Mouse (Mus musculus) spleen, postnatal 14 days (tissue): ENCODE measurements around the gene Mpst.

Source experiments
- DNase-seq, 2 experiments: peaks; one replicate each; pipeline ENCODE4 v3.0.0; 2021 to 2022; ENCODE audit warnings: low spot score in 2 of 2

The Mpst gene

GRCm38 (mm10) chr15:78406293-78406934 lies at the start of gene Mpst:
Mpst (plus strand) TSS chr15:78406416.
- DNase-seq = peak; percentile 81 to 87

DNA sequence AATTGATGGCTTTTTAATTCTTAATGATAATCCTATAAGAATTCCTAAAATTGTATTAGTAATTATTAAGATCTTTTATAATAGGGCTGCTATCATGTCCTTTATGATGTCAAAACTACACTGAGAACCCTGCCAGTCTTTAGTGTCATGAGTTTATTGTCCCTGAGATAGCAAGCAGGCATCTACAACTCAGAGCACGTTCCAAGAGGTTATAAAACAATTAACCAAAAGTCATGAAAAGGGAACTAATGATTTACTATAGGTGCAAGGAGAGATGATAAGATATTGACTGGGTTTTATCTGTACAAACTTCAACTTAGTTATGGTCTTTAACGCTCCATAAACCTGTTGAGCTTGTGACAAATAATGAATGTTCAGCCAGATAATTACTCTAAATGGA lies 40.3 kb upstream of the Mpst start:
- no peak for DNase-seq

DNA sequence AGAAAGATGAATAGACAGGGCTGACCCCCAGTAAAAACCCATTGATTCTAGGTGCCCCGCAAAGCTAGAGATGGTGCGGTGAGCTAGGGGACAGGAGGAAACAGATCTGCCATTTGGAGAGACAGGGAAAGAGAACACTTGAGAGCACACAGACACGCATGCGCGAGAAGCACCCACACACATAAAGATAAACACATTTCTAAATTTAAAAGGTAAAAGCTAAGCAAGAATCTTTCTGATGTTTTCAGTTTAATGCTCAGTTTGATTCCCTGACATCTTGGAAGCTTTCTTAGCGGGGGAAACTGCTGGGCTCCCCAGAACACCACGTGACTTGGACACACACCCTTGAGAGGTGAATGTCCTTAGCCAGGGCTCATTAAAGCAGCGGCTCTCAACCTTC lies 39.3 kb upstream of the Mpst start:
- DNase-seq = no peak

DNA sequence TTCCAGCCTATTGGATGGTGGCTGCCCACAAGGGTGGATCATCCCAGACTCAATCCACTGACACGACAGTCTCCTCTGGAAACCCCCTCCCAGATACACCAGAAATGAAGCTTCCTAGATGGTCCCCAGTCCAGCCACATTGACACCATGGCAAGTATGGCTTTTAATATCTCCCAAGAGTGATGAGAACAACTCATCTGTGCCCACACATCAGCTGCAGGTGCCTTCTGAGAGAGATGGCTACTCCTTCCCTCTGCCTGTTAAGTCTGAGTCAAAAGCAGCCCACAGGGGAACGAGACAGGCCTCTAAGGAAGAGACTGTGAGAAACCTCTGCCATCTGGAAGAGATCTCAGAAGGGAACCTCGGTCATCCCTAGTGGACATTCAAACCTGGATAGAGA lies 38.4 kb upstream of the Mpst start:
- DNase-seq = no peak

DNA sequence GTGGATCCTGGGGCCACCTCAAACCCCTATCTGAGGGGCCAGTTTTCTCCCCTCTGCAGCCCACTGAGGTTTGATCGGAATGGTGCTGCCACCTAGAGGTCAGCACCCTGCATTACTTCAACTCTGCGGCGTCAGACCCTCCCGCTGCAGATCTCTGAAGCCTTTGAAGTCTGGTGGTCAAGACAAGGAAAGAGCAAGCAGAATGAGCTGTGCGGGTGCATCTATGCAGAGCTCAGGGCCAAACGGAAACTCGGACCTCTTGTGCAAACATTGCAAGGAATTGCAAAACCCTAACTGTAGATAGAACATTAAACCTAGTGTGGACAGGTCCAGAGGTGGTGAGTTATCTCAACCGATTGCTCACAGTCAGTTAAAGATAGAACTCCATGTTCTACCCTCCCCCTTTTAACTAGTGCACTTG lies 37.3 kb upstream of the Mpst start:
- peak; percentile 15 to 43 for DNase-seq

DNA sequence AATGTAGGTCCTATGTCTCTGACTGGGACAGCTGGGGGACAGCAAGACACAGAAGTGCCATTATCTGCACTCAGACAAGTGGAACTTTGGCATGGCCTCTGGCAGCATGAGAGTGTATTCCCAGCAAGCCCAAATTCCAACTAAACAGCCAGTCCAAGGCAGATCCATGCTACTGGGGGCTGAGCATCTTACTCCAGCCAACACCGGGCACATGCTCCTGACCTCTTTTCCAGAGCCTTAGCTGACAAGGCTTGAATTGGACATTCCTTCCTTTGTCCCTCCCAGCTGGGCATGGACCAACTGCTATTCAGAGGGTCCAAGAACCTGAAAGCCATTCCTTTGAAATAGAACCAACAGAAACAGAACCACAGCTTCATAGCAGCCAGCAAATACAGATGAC lies 36.6 kb upstream of the Mpst start:
- no peak for DNase-seq

DNA sequence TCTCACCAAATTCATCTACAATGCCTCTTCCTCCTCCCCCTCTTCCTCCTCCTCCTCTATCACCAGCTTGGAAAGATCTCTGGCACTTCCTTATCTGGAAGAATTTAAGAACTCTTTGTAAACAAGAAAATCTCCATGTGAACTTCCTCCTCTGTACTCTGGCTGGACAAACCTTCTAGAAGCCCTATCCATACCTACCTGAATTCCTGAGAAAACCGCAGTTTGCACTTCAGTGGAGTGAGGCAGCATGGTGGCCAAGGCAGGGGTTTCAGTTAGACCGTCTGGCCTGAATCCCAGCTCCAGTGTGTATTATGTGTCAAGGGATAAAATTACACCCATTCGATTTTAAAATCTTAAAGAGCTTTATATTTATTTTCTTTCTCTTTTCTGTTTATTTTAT lies 33.4 kb upstream of the Mpst start:
- DNase-seq = no peak

- DNase-seq = no peak
Measured at GRCm38 (mm10) chr15:78374204-78374603, 32.0 kb upstream of the Mpst start.

DNA sequence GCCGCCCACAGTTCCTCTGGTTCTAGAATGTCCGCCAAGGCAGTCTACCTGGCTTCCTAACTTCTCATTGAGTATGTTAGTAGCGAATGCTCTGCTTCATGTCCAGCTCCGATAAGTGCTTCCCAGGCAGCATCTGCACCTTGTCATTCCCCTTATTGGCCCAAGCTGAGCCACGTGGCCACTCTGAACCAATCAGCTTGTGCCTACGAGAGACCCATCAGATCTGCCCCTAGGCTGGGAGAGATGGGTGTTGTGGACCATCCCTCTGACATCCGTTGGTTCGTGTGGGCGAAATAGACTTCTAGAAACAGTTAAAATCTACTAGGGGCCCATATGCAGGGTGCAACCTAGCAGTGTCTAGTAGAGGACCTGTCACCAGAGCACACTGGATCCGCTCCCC lies 28.4 kb upstream of the Mpst start:
- DNase-seq = no peak

GRCm38 (mm10) chr15:78378556-78378955 lies 27.7 kb upstream of the Mpst start:
- no peak for DNase-seq

GRCm38 (mm10) chr15:78380208-78380607 lies 26.0 kb upstream of the Mpst start:
- DNase-seq = no peak

GRCm38 (mm10) chr15:78380741-78381140 lies 25.5 kb upstream of the Mpst start:
- no peak for DNase-seq

DNA sequence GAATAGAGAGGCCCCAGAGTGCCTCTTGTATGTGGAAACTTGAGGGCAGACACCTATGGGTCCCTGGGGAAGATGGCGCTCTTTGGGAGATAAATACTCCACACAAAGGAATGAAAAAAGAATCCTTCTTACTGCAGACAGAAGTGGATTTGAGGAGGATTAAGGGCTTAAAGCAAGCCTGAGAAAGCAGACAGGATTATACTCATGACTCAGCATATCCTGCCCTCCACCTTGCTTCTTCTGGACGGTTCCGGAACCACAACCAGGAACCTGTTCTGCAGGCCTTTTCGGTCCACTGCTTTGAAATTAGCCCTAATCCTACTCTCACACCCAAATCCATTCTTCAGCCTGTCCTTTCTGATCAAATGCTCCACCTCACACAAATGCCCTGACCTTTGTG lies 24.1 kb upstream of the Mpst start:
- no peak for DNase-seq

GRCm38 (mm10) chr15:78383450-78384219 lies 22.6 kb upstream of the Mpst start:
- no peak for DNase-seq

GRCm38 (mm10) chr15:78384220-78385116 lies 21.7 kb upstream of the Mpst start:
- DNase-seq = no peak

- no peak for DNase-seq
Measured at GRCm38 (mm10) chr15:78385564-78385963, 20.7 kb upstream of the Mpst start.

- DNase-seq = no peak
Measured at GRCm38 (mm10) chr15:78390855-78391254, 15.4 kb upstream of the Mpst start.

DNA sequence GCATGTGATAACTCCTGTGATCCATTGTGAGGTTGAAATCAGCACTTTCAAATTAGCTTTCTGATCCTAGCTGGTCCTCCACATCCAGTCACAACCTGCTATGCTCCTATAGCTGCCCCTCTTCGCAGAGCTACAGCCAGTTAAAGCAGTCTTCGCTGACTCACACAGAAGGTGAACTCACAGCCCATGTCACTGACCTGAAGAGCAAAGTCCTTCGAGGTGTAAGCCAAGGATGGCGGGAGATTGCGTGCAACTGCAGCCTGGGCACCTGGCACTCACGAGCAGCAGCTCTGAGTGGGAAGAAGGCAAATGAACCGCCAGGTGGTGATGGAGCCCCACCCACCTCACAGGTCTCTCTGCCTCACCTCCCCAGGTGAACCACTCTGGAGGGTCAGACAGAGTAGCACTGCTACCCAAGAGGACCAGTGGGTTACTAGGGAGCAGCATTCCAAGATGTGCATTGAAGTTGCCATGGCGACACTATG lies 10.7 kb upstream of the Mpst start, which contains the start of gene Tex33:
TSS of gene Tex33 (minus strand) at position 435 of the 485 bp plus-strand sequence.
- no peak for DNase-seq

DNA sequence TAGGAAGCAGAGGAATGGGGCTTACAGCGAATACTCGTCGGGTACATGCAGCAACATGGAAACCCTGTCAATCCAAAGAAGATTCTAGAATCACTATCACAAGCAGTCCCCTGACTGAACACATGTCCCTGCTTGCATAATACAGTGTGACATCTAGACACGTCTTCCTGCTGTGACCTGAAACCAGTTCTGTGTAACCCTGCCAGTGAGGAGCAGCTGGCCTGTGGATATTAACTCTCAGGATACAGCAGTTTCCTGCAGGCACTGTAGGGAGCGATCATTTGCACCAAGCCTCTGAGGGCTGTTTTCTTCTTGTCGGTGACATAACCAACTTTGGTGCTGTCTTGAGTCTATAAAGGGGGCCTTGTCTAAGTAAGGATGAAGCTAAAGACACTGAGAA lies 4.9 kb upstream of the Mpst start:
- no peak for DNase-seq

DNA sequence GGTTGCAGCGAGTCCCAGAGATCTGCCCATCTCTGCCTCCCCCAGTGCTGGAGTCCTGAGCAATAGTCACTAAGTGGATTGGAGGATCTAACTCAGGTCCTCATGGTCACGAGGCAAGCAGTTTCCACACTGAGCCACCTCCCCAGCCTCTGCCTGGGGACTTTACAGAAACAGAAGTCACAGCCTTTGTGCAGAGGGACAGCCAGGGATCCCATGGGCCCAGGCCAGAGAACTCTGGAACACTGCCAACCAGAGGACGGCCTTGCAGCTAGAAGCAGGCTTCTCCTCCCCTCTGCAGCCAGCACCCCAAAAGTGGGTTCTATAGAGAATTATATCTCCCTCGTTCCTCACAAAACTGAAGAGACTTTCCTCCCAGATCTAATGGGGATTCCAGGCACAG lies 4.3 kb upstream of the Mpst start:
- no peak for DNase-seq

GRCm38 (mm10) chr15:78402423-78402822 lies 3.8 kb upstream of the Mpst start:
- DNase-seq = no peak

GRCm38 (mm10) chr15:78403301-78403741 lies 2.9 kb upstream of the Mpst start:
- no peak for DNase-seq
